Mouse (Mus musculus) central nervous system, embryonic 14 days (tissue): Measurements from ENCODE around the gene Tmem145. TPM values are rescaled to one million over a fixed set of nuclear protein-coding genes. Genes with fewer than 3 reads are reported as not detected.

Experiments
- polyA plus RNA-seq: library from polyadenylated mRNA; depleted of rRNA; stranded (reverse); fragments of >200 nt; gene quantifications from 2 replicates; pipeline ENCODE4 v1.2.3, GENCODE M21; 2012; rRNA removed

Tmem145 gene
- polyA plus RNA-seq, result 122 and 148 TPM in 2 replicates

DNA sequence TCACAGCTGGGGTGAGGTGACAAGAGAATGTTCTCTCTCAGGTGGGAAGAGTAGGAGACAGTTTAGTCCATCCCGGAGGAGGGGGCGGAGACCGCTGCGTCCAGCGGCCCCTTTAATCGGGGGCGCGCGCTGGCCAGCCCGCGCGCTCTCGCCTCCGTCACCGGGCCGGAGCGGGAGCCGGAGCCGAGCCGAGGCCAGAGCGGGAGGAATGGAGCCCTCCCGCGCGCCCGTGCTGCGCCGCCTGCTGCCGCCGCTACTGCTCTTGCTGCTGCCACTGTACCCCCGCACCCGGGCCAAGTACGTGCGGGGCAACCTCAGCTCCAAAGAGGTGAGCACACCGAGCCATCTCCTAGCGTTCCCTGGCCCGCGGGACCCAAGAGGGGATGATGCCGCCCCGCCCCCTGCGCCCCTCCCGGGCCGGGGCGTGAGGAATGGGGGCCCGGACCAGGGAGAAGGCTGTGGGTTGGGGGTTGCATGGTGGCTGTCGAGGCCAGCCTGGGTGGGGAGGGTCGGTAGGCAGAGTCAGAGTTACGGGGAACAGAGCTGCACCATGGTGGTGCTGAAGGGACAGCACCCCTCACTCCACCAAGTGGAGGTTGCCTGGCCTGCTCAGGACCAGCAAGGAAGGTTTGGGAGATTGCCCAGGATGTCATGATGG is at the start of gene Tmem145:
Tmem145 (plus strand) TSS at position 151 of the 658 bp plus-strand sequence.

DNA sequence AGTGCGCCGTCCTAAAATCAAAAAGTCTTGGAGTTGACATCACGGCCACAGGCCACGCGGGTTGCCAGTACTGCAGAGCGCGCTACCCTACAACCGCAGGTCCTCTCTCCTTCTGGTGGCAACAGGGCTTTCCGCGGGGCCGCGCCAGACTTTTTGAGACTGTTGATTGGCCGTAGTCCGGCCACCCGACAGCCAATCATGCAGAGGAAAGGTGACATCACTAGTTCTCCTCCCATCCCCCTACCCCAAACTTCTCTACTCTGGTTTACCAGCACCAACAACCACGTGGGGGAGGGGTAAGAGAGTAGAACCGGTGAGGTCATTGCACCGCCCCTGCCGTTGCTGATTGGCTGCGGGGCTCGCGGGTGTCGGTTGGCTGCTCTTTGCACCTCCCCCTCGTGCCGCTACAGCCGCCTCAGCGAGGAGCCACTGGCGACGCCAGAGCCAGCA is 38.6 kb upstream of the Tmem145 start, which contains the start of gene Cic:
Cic (plus strand) TSS at position 404 of the 450 bp plus-strand sequence.

DNA sequence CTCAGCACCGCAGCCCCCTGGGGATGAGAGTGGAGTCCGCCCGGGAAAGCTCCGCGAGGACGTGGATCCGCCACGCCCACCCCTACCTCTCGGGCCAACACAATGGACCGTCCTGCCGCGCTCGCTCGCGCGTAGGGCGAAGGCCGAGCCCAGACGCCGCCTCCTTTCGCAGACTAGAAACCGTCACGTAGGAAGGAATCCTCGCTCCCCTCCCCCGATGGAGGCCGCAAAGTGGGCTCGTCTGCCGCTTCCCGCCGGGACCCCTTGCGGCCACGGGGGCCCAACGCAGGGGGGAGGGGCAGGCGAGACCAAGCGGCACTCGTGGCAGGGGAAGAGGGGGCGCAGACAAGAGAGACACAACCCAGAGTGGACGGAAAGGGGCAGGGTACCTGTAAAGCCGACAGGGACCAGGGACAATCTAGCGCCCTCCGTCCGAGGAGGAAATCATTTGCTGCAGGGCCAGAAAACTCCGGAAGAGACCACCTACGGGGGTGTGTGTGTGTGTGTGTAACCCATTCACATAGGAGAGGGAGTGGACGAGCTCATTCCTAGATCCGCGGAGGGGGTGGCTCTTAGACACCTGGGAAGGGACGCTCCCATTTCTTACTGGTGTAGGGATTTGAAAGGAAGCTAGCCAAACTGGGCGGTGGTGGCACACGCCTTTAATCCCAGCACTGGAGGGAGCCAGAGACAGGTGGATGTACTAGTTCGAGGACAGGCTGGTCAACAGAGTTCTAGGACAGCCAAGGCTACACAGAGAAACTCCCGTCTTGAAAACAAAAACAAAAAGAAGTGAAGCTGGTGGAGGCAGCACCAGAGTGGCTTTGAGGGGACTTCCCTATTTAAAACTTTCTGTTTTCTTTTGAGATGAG is 8.2 kb upstream of the Tmem145 start, which contains the start of gene Pafah1b3:
Pafah1b3 (minus strand) TSS at position 533 of the 872 bp plus-strand sequence.

DNA sequence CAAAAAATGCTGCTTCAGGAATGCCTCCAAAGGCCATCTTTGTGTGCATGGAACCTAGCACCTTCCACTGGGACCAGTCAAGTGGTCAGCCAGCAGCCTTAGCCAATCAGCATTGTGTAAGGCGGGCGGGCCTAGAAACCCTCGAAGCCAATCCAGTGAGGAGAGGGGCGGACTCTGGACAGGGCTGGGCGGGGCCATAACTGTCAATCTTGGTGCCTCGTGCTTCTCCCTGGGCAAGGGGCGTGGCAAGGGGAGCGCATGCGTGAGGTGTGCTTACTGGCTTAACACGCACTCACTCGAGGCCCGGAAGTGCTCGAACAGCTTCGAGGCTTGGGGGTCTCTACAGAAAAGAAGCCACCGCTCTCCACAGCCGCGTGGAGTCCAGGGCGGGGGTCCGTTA is 4.8 kb upstream of the Tmem145 start, which contains the start of gene Prr19:
Prr19 (plus strand) TSS at position 349 of the 400 bp plus-strand sequence.

DNA sequence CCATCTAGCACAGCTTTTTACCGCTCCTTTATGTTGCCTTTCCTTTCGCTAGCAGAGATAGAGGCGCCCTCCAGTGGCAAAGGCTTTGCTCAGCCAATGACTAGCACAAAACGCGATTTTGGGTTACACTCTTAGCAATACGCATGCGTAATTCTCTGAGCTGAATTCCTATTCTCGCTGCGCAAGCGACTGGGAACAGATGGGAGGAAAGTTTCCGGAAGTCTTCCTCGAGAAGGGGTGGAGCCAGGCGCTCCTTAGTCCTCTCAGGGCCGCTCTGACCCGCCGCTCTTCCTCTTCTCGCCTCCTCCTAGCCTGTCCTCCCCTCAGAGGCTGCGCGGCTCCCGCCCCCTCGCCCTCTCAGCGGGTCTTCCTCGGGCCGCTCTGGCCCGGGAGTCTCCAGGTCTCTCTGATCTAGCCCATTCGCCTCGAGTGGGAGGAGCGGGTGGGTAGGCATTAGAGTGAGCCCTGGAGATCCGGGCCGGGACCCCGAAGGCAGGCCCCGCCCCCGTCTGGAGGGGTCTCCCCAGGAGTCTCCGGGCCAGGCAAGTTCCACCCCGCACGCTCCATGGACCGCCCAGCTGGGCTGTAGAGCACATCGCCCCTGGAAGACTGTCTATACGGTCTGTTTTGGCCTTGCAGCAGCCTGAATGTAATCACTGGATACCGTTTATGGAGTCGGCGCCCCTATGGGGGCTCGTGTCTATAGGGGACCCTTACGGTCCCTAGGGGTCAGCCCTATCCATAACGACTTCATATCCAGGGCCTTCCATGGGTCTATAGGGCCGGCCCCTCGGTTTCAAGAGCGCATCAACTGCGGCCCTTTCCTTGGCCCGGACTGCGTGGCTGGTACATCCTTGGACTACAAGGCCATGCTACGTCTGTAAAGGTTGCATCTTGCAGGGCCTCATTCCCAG is 10.9 kb downstream of the Tmem145 start, which contains the start of gene Megf8:
Megf8 (plus strand) TSS at position 633 of the 914 bp plus-strand sequence.

Other genes starting within 250 kb of the Tmem145 start
- gene Grik5, start 233.8 kb upstream of the Tmem145 start, polyA plus RNA-seq, result 120 and 130 TPM in 2 replicates
- gene Zfp574, start 233.5 kb upstream of the Tmem145 start, polyA plus RNA-seq, result 36.7 and 37.7 TPM in 2 replicates
- 37.3 and 37.7 TPM in 2 replicates for gene Pou2f2, start 126.4 kb upstream of the Tmem145 start, polyA plus RNA-seq
- gene Dedd2, start 85.5 kb upstream of the Tmem145 start, polyA plus RNA-seq, result 14.1 and 16.0 TPM in 2 replicates
- 8.8 and 9.1 TPM in 2 replicates for gene Zfp526, start 84.7 kb upstream of the Tmem145 start, polyA plus RNA-seq
- 199 and 203 TPM in 2 replicates for gene Gsk3a, start 68.3 kb upstream of the Tmem145 start, polyA plus RNA-seq
- gene Erf, start 55.3 kb upstream of the Tmem145 start, polyA plus RNA-seq, result 28.3 and 33.7 TPM in 2 replicates
- gene Cic, start 38.4 kb upstream of the Tmem145 start, polyA plus RNA-seq, result 144 and 151 TPM in 2 replicates
- 586 and 600 TPM in 2 replicates for gene Pafah1b3, start 8.1 kb upstream of the Tmem145 start, polyA plus RNA-seq
- gene Prr19, start 4.7 kb upstream of the Tmem145 start, polyA plus RNA-seq, result 1.3 and 2.1 TPM in 2 replicates
- 45.9 and 47.2 TPM in 2 replicates for gene Megf8, start 11.1 kb downstream of the Tmem145 start, polyA plus RNA-seq
- 0.11 TPM in 1 of 2 replicates, not detected in the other for gene Cnfn, start 63.6 kb downstream of the Tmem145 start, polyA plus RNA-seq
- 11.5 and 12.0 TPM in 2 replicates for gene Lipe, start 92.6 kb downstream of the Tmem145 start, polyA plus RNA-seq
- 0.10 TPM in 1 of 2 replicates, not detected in the other for gene Cxcl17, start 106.8 kb downstream of the Tmem145 start, polyA plus RNA-seq
- 1.1 and 1.3 TPM in 2 replicates for gene Ceacam1, start 171.5 kb downstream of the Tmem145 start, polyA plus RNA-seq
- not detected in 2 replicates for gene Ceacam2, start 233.8 kb downstream of the Tmem145 start, polyA plus RNA-seq